Mouse (Mus musculus): Measurements from ENCODE around the gene Olfr826.

- no peak for TF ChIP-seq EP300 (optimal IDR thresholded peaks at IDR 0.05)
- TF ChIP-seq CTCF (IDR thresholded peaks at IDR 0.05; ENCODE audit: low read depth): no peak
These were observed 30.3 kb upstream of the Olfr826 start, which contains the start of gene Olfr827 for GRCm38 (mm10) chr10:130214303-130214702.

Measured in stomach, postnatal 0 days (tissue).